In genomic region chr5:45858368-45858767, GRCm38 (mm10) we compare ENCODE assay signal across 8 mouse cellular contexts. TPM values are rescaled to one million over a fixed set of nuclear protein-coding genes. Genes with fewer than 3 reads are reported as not detected.
A peak's percentile ranks its signal among the peaks of the same experiment; 100 is the strongest.
DNase-seq lines count a peak whose midpoint lies in the region; ATAC-seq and TF ChIP-seq lines count a peak whose summit lies in the region.

No protein-coding gene starts in this region.

- H3K36me3 ChIP-seq in heart, adult 2 months (ENCODE audit: control insufficient read depth, insufficient read depth, low read length) = no peaks in the 10 kb centered on the region
- no peaks in the 10 kb centered on the region for H3K36me3 ChIP-seq in testis, adult 2 months (ENCODE audit: control insufficient read depth, insufficient read depth, low read length)
- no peaks in the 10 kb centered on the region for H3K36me3 ChIP-seq in liver, embryonic 14.5 days (replicated peaks; ENCODE audit: control insufficient read depth, insufficient read depth, low read depth)

- no peaks in the 10 kb centered on the region for H3K27me3 ChIP-seq in heart, adult 2 months (ENCODE audit: control insufficient read depth, insufficient read depth, low read length)
- H3K27me3 ChIP-seq in testis, adult 2 months (ENCODE audit: control insufficient read depth, insufficient read depth, low read length) = no peaks in the 10 kb centered on the region
- no peaks in the 10 kb centered on the region for H3K27me3 ChIP-seq in liver, embryonic 14.5 days (ENCODE audit: control insufficient read depth, insufficient read depth, low read length)

- H3K9ac ChIP-seq in heart, adult 2 months (ENCODE audit: low read depth, low read length) = no peak overlapping the region
- peak overlapping the region; percentile 89 for H3K9ac ChIP-seq in liver, embryonic 14.5 days (replicated peaks)

- TF ChIP-seq EP300 in heart, adult 2 months (IDR thresholded peaks at IDR 0.05; ENCODE audit: insufficient read depth, low read depth, low read length) = no peak
- TF ChIP-seq EP300 in liver, embryonic 14.5 days (IDR thresholded peaks at IDR 0.05; ENCODE audit: low read depth) = no peak

- intact Hi-C loops in heart, adult 2 months (cut with DNase I) = loop anchor here (5.0 kb wide), 6 partner anchors 69 to 489 kb away; partner anchors contain the start of genes Lap3 and Ncapg

- no peak overlapping the region for H3K27ac ChIP-seq in heart, adult 2 months
- H3K27ac ChIP-seq in testis, adult 2 months (ENCODE audit: control insufficient read depth, insufficient read depth, low read depth, low read length) = no peak overlapping the region
- H3K27ac ChIP-seq in liver, embryonic 14.5 days = no peak overlapping the region

- H3K9me3 ChIP-seq in liver, embryonic 14.5 days (ENCODE audit: control insufficient read depth, low read length) = no peaks in the 10 kb centered on the region

- H3K4me3 ChIP-seq in heart, adult 2 months = peak overlapping the region; percentile 85
- peak overlapping the region; percentile 96; the same call in 1 of the 2 replicates for H3K4me3 ChIP-seq in testis, adult 2 months (ENCODE audit: control insufficient read depth, low read depth, low read length)
- H3K4me3 ChIP-seq in liver, embryonic 14.5 days (ENCODE audit: insufficient read depth in 1 of 2, low read depth in 2 of 2, low read length in 2 of 2) = peak overlapping the region; percentile 62 to 93; a peak in 3 of 4 replicates

- no peak for TF ChIP-seq POLR2A in heart, adult 2 months (IDR thresholded peaks at IDR 0.05; ENCODE audit: insufficient read depth, low read depth, low read length)
- TF ChIP-seq POLR2A in testis, adult 2 months (IDR thresholded peaks at IDR 0.05; ENCODE audit: control insufficient read depth, low read depth, low read length) = no peak

- no peak for ATAC-seq in liver, embryonic 14.5 days (ENCODE audit: insufficient read depth)

- DNase-seq in heart, adult 2 months = no peak
- DNase-seq in heart, adult 8-10 months (ENCODE audit: low spot score) = no peak
- no peak for DNase-seq in testis, postnatal 14 days (ENCODE audit: low spot score)
- DNase-seq in liver, embryonic 14.5 days (ENCODE audit: low read depth in 3 of 3, low spot score in 3 of 3) = no peak
- no peak for DNase-seq in urinary bladder, adult 2 months (ENCODE audit: low spot score)
- DNase-seq in layer of hippocampus, adult 18-20 months (ENCODE audit: low spot score in 2 of 2) = no peak
- DNase-seq in embryo, embryonic 10 days (ENCODE audit: low spot score) = no peak

- 92% methylated on average over 2 of the region's 2 CpGs for WGBS in heart, adult 2 months
- WGBS in liver, embryonic 14.5 days (ENCODE audit: insufficient replicate concordance) = 70% methylated on average over 2 of the region's 2 CpGs

- no peak for TF ChIP-seq CTCF in heart, adult 2 months (IDR thresholded peaks at IDR 0.05)
- TF ChIP-seq CTCF in testis, adult 2 months (IDR thresholded peaks at IDR 0.05; ENCODE audit: control insufficient read depth, insufficient read depth, insufficient replicate concordance, low read depth, low read length) = no peak
- TF ChIP-seq CTCF in liver, embryonic 14.5 days (IDR thresholded peaks at IDR 0.05; ENCODE audit: low read depth) = no peak

- H3K4me2 ChIP-seq in liver, embryonic 14.5 days (ENCODE audit: low read depth) = peak overlapping the region; percentile 65

- peaks cover 2% of the 10 kb centered on the region for H3K4me1 ChIP-seq in heart, adult 2 months (ENCODE audit: control insufficient read depth, insufficient read depth, low read length)
- H3K4me1 ChIP-seq in testis, adult 2 months (ENCODE audit: control insufficient read depth, insufficient read depth, low read length) = peaks cover 3% of the 10 kb centered on the region; the same call in 1 of the 2 replicates
- peaks cover 0 to 3% of the 10 kb centered on the region in 2 experiments; a peak in 3 of 4 replicates for H3K4me1 ChIP-seq in liver, embryonic 14.5 days (replicated peaks; ENCODE audit: control insufficient read depth in 2 of 2, insufficient read depth in 2 of 2, low read length in 1 of 2)

- H3K79me2 ChIP-seq in heart, adult 2 months (replicated peaks; ENCODE audit: control insufficient read depth, insufficient read depth, low read length) = no peaks in the 10 kb centered on the region

RNA-seq across cellular contexts. Expression of gene Lcorl, which starts 1.0 kb away (rescaled TPM):
- total RNA-seq in heart, adult 2 months (2021) = 1 to 10 TPM; 7.1 to 7.8 TPM
- polyA plus RNA-seq in heart, adult 2 months (2012; rRNA removed) = 0.57 and 1.4 TPM in 2 replicates
- 1 to 10 TPM; 6.4 to 8.2 (median 6.9) TPM for total RNA-seq in heart, adult 8-10 months (2022)
- polyA plus RNA-seq in testis, adult 2 months (2012; rRNA removed) = 4.7 TPM in 2 replicates
- 1.0 and 1.9 TPM in 2 replicates for polyA plus RNA-seq in liver, embryonic 14.5 days (2012; rRNA removed)
- polyA plus RNA-seq in liver, embryonic 14.5 days (2014; fragmentation: Nextera tagmentation; extraction: Ambion mirVana) = 5.7 and 5.8 TPM in 2 replicates
- polyA plus RNA-seq in urinary bladder, adult 2 months (2012; rRNA removed) = 5.8 and 6.0 TPM in 2 replicates
- 10 to 100 TPM; 26.1 to 30.8 TPM for total RNA-seq in layer of hippocampus, adult 18-20 months (2021)
